Mouse (Mus musculus) megakaryocyte, embryonic 14.5 days (primary cell): ENCODE measurements around the gene Gimap5.
A peak's percentile ranks its signal among the peaks of the same experiment; 100 is the strongest.

Experiments used
- FLI1 ChIP-seq: IDR thresholded peaks from 2 replicates; pipeline ENCODE4 v1.6.1; 2012; ENCODE audit warnings: low read length, inconsistent platforms, mixed read lengths
- GATA1 ChIP-seq: IDR thresholded peaks from 3 replicates; pipeline ENCODE4 v1.6.1; 2012; ENCODE audit warnings: mixed read lengths, low read length, inconsistent platforms, borderline replicate concordance

GRCm38 (mm10) chr6:48738961-48739779, 6.8 kb upstream of the Gimap5 start, which contains the start of gene Gimap1:
- 0 out of 2 replicates have a peak, but pooled peaks have one; percentile 35 for TF ChIP-seq FLI1
- TF ChIP-seq GATA1, result no peak; the same call in 2 of the 3 replicates
